Mouse (Mus musculus): ENCODE results near the gene Ptcra.
A peak's percentile ranks its signal among the peaks of the same experiment; 100 is the strongest.

DNA sequence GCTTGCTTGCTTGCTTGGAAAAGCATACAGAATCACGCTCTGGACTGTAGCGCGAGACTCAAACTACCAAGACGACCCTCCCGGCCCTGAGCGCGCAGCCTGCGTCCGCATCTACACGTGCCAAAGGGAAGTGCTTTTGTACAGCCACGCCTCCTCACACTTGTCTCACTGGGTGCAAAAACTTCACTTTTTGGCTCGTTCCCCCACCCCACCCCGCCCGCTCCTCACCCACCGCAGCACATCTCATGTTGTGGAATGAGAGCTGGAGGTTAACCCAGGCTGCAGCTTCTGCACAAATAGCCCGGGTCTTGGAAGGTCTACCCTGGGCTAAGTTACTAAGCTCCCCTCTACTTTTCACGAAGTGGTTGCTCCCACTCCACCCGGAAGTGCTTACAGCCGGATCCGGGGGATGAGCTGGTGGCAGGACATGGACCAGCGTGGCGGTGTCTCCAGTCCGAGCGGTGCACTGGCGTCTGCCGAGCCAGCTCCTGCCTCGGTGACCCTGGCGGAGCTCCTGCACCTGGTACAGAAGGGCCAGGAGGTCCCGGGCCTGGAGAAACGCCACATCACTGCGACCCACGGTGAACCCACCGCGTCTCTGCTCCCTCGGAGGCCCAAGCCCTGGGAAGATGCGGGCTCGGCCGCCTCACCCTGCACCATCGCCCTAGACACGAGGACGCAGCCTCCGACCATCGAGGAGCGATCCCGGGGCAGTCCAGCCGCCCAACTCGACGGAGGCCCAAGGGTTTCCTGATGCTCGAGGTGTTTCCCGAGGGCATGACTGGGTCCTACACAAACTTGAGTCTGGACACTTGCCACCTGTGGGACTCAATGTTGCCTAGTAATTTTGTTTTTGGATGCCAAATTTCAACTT lies 9.1 kb upstream of the Ptcra start, which contains the start of gene 2310039H08Rik:
- TF ChIP-seq CTCF (IDR thresholded peaks at IDR 0.05; ENCODE audit: insufficient read depth, low read length) (no peak), POLR2A (IDR thresholded peaks at IDR 0.05; ENCODE audit: borderline replicate concordance, extremely low read depth, low read depth, low read length) (peak; percentile 93)

Data from lung, adult 2 months (tissue).